Mouse (Mus musculus): ENCODE data around the gene Sept4.
A peak's percentile ranks its signal among the peaks of the same experiment; 100 is the strongest.

Gene Sept4

DNA sequence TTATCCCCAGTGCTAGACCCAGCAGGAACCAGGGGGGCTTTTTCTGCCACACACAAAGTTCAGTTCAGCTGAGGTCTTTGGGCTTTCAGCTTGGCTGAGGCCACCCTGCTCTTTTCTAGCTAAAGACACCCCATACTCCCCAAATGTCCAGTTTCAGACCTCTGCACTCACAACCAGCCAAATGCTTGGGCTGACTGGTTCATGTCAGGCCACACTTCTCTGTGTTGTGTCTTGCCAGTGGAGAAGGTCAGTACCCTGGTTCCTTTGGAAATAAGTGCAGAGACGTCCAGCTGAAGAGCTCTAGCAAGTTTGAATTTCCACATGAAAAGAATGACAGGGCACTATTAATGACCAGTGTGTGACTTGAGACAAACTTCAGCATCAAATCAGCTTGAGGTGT, 11.0 kb downstream of the Sept4 start:
- no peak for DNase-seq

GRCm38 (mm10) chr11:87580543-87581085, 11.9 kb downstream of the Sept4 start:
- peak; percentile 92 for DNase-seq

- peak; percentile 92 for DNase-seq
Observed at GRCm38 (mm10) chr11:87581161-87581865, 12.6 kb downstream of the Sept4 start.

DNA sequence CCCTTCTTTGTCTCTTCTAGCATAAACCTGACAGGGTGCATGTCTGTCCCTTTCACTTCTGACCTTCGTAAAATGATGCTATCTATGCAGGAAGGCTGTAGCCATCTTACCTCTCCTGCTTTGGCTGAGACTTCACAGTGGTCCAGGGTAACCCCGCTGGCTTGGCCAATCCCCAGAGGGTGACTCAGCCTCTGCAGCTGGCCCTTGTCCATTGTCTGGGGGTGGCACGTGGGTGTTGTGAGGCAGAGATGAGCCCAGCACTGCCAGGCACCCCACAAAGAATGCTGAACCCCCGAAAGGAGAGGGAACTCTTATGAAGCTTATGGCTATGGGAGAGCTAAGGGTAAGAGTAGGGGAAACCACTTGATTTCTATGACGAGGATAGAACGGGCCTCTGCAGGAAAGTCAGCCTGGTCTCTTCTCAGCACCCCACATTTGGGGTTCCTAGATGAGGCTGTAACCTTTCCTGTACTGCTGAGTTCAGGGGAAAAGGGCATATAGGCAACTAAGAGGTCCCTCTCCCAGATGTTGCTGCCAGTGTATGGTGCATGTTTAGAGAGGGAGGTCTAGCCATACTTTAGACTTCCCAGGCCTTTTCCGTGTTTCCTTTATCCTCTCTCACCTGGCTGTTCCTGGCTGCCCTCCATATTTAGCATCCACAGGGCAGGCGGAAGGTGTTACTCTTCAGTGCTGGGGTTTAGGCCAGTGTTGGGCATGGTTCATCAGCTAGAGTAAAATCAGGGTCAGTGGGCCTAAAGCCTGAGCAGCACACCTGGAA, 13.4 kb downstream of the Sept4 start:
- DNase-seq = peak; percentile 92

DNA sequence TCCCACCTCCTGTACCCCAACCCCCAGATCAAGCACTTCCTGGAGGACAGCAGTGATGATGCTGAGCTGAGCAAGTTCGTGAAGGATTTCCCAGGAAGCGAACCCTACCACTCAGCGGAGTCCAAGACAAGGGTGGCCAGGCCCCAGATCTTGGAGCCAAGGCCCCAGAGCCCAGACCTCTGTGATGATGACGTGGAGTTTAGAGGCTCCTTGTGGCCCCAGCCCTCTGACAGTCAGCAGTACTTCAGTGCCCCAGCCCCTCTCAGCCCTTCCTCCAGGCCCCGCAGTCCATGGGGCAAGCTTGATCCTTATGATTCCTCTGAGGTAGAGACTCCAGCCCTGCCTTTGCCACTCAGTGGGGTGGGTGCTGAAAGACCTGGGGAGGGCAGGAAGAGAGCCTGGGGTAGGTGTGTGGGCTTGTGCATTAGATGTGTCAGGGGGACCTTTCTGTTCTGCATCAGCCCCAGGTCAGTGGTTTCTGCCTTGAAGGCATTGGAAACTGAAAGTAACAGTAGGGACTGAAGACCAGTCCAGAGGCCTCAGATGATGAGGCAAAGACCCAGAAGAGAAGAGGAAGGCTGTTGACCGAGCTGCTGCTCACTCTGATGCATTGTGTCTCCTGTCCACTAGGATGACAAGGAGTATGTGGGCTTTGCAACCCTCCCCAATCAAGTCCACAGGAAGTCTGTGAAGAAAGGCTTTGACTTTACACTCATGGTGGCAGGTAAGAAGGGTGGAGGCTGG, 14.8 kb downstream of the Sept4 start:
- peak; percentile 93 for DNase-seq

GRCm38 (mm10) chr11:87584711-87585505, 16.2 kb downstream of the Sept4 start:
- peak; percentile 98 for DNase-seq

- DNase-seq = no peak
Observed at GRCm38 (mm10) chr11:87587211-87587874, 18.6 kb downstream of the Sept4 start.

- DNase-seq = peak; percentile 92
Observed at GRCm38 (mm10) chr11:87589605-87590004, 20.9 kb downstream of the Sept4 start.

DNA sequence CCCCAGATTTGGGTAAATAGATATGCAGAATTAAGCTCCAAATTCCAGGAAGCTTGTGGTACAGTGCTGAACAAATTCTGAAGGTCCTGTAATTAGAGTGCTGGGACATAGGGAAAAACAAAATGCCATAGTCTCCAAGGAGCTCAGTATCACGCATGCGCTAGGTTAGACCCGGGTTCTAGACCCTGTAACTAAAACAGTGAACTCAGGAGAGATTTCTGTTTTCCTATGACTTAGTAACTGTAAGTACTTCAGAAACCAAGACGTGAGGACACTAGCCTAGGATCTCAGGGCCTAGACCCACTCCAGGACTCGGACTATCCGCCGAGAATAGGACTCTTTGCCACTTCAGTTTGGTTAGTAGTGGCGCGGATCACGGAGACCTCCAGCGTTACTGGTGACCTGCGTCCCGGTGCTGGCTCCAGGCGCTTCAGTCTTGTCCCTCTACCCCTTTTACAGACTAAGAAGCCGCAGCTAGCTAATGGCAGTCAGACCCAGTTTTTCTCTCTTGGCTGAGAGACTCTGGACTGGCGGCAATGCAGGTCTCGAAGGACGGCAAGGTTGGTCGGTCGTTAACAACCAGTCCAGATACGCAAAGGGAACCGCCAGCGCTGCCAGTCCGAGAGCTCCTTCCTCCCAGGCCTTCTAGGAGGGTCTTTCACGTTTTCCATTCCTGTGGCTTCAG, 22.3 kb downstream of the Sept4 start:
- DNase-seq = peak; percentile 95

DNA sequence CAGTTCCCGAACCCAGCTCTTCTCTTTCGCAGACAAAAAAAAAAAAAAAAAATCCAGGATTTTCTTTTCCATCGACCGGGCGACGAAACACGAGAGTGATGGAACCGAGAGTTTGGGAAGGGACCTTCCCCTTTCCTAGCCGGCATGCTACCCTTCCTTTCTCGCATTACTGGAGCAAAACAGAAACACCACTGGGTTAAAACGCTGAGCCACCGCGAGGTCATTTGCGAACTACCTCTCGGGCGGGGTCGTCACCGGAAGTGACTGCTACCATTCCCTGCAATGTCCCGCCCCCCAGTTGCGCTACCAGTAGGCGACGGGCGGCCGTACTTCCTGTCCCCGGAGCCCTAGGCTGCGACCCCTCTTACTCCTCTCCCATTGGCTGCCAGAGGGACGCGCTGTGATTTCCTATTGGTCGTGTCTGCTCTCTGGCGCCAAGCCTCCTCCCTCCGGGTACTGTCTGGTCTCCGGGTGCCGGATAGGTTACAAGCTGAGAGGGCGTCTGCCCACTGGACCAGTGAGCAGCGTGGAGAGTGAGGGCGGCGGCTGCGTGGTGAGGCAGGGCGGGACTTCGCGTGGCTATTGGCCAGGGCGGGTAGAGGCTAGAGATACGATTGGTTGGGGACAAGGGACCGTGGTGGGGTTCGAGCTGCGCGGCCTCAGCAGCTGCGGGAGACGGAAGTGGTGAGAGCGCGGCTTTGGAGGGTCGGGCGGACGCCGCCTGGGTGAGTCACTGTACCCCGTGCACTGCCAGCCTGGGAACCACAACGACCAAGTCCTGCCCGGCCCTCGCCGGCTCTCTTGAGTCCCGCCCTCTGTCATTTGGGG, 23.0 kb downstream of the Sept4 start, which contains the start of gene Mtmr4:
Mtmr4 (plus strand) TSS at position 637 of the 828 bp plus-strand sequence.
- DNase-seq = peak; percentile 100

GRCm38 (mm10) chr11:87592354-87592695, 23.6 kb downstream of the Sept4 start:
- DNase-seq = no peak

GRCm38 (mm10) chr11:87592713-87593598, 24.3 kb downstream of the Sept4 start:
- peak; percentile 95 for DNase-seq

DNA sequence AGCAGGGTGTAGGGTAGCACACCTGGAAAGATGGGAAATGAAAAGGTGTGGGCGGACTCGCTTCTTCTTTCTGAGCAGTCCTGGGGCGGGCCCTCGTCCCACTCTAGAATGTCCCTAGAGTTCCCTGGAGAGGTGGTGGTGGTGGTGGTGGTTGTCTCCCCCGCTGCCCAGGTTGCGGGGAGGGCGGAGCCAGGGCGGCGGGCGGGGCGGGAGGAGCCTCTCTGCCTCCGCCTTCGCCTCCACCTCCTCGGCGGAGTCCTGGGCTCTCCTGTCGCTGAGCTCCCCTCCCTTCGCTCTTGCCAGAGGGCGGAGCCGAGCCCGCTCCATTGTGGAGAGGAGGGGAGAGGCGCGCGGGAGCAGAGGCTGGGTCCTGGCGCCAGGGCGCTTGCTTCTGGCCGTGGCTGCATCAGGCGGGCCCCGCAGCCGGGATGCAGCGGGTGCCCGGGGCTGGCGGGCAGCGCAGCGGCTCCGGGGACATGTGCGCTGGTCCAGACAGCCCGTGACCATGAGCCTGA, 26.7 kb downstream of the Sept4 start:
- DNase-seq = peak; percentile 99

- DNase-seq = peak; percentile 92
Observed at GRCm38 (mm10) chr11:87595976-87596375, 27.3 kb downstream of the Sept4 start.

DNA sequence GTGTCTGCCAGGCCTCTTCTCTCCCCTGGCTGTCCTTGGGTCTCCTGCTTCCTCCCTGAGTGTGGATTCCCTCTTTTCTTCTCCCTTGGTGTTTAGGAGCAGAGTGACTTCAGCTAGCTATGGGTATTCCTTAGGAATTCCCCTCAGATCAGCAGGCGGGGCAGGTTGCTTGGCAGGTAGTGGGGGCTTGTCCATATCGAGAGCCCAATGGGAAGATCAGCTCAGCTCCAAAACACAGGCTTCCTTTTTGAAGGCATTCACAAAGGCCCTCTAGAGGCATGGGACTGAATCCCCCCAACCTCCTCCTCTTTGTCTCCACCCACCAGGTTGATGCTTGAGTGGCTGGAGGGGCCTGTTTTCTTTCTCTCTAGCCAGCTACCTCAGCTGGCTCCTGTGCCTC, 27.8 kb downstream of the Sept4 start:
- DNase-seq = peak; percentile 89

DNA sequence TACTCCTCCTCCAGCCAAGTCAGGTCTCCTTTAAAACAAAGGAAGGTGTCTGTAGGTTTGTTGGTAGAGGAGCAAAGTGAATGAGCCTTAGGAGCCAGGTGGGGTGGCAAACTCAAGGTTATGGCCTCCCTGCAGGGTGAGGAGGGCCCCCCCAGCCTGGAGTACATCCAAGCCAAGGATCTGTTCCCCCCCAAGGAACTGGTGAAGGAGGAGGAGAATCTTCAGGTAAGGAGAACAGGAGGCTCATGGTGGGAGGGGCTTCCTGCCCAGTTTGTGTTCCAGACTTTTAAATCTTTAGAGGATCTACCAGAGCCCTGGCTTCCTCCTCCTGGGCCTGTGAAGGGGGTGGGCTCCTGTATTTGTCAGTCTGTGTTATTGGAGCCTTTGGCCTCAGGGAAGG, 28.4 kb downstream of the Sept4 start:
- DNase-seq = peak; percentile 88

- peak; percentile 85 for DNase-seq
Observed at GRCm38 (mm10) chr11:87599395-87600089, 30.8 kb downstream of the Sept4 start.

- peak; percentile 89 for DNase-seq
Observed at GRCm38 (mm10) chr11:87600322-87600853, 31.7 kb downstream of the Sept4 start.

Data from heart, adult 11 months (tissue).